Mouse (Mus musculus) testis, adult 2 months (tissue): ENCODE measurements around the gene Snrnp40. TPM values are rescaled to one million over a fixed set of nuclear protein-coding genes. Genes with fewer than 3 reads are reported as not detected.

Experiments
- H3K27ac ChIP-seq: fragments of 200-500 bp; 2 replicates; pipeline ENCODE4 v1.5.1; 2012; ENCODE audit warnings: low read depth, low read length; ENCODE audit not compliant: control insufficient read depth, insufficient read depth
- H3K27me3 ChIP-seq: fragments of 200-500 bp; 2 replicates; pipeline ENCODE4 v1.6.1; 2012; ENCODE audit warnings: mild to moderate bottlenecking, low read length, moderate library complexity; ENCODE audit not compliant: control insufficient read depth, insufficient read depth
- H3K36me3 ChIP-seq: fragments of 200-500 bp; 2 replicates; pipeline ENCODE4 v1.6.1; 2012; ENCODE audit warnings: mild to moderate bottlenecking, low read length; ENCODE audit not compliant: control insufficient read depth, insufficient read depth
- H3K4me1 ChIP-seq: fragments of 200-500 bp; 2 replicates; pipeline ENCODE4 v1.6.1; 2012; ENCODE audit warnings: low read length; ENCODE audit not compliant: control insufficient read depth, insufficient read depth
- H3K4me3 ChIP-seq: fragments of 200-500 bp; 2 replicates; pipeline ENCODE4 v1.5.1; 2012; ENCODE audit warnings: low read depth, mild to moderate bottlenecking, low read length, moderate library complexity, mixed read lengths; ENCODE audit not compliant: control insufficient read depth
- CTCF ChIP-seq: fragments of 200-500 bp; IDR thresholded peaks from 2 replicates; pipeline ENCODE4 v1.5.1; 2012; ENCODE audit warnings: low read depth, mild to moderate bottlenecking, inconsistent platforms, low read length, moderate library complexity; ENCODE audit not compliant: control insufficient read depth, insufficient read depth, insufficient replicate concordance
- POLR2A ChIP-seq: fragments of 200-500 bp; IDR thresholded peaks from 2 replicates; pipeline ENCODE4 v1.6.1; 2012; ENCODE audit warnings: low read depth, mild to moderate bottlenecking, inconsistent platforms, low read length, moderate library complexity; ENCODE audit not compliant: control insufficient read depth
- polyA plus RNA-seq: library from polyadenylated mRNA; depleted of rRNA; stranded (reverse); fragments of >200 nt; gene quantifications from 2 replicates; pipeline ENCODE4 v1.2.3, GENCODE M21; 2012; rRNA removed

Snrnp40 gene
- polyA plus RNA-seq = 42.1 and 43.2 TPM in 2 replicates

GRCm38 (mm10) chr4:130359486-130360237 is at the start of gene Snrnp40, which contains the start of gene Zcchc17:
TSS of gene Snrnp40 (plus strand) at chr4:130360132.
TSS of gene Zcchc17 (minus strand) at chr4:130359943.
- Histone ChIP-seq H3K4me3 (peak within 1 kb of the TSS; percentile 95), H3K27ac (peak within 1 kb of the TSS; percentile 76), H3K36me3 (no peaks in the 10 kb centered on the region), H3K27me3 (no peaks in the 10 kb centered on the region), H3K4me1 (peaks cover 4% of the 10 kb centered on the region)
- no peak for TF ChIP-seq CTCF
- TF ChIP-seq POLR2A = peak; percentile 89

GRCm38 (mm10) chr4:130312526-130312925 is 47.4 kb upstream of the Snrnp40 start:
- Histone ChIP-seq H3K27ac (no peak overlapping the region), H3K27me3 (no peaks in the 10 kb centered on the region), H3K4me1 (peaks cover 20% of the 10 kb centered on the region), H3K4me3 (no peak overlapping the region), H3K36me3 (no peaks in the 10 kb centered on the region)
- TF ChIP-seq CTCF (no peak), POLR2A (no peak)

GRCm38 (mm10) chr4:130313552-130313951 is 46.4 kb upstream of the Snrnp40 start:
- no peaks in the 10 kb centered on the region for H3K27me3 ChIP-seq

GRCm38 (mm10) chr4:130315771-130316527 is 44.0 kb upstream of the Snrnp40 start:
- no peak overlapping the region for H3K4me3 ChIP-seq
- no peaks in the 10 kb centered on the region for H3K36me3 ChIP-seq
- H3K27me3 ChIP-seq = no peaks in the 10 kb centered on the region
- H3K27ac ChIP-seq = no peak overlapping the region
- no peaks in the 10 kb centered on the region for H3K4me1 ChIP-seq
- TF ChIP-seq CTCF (no peak), POLR2A (no peak)

More at GRCm38 (mm10) chr4:130313552-130313951, 46.4 kb upstream of the Snrnp40 start:
- H3K4me3 ChIP-seq = no peak overlapping the region
- H3K27ac ChIP-seq = no peak overlapping the region
- no peaks in the 10 kb centered on the region for H3K36me3 ChIP-seq
- peaks cover 10% of the 10 kb centered on the region for H3K4me1 ChIP-seq
- no peak for TF ChIP-seq POLR2A
- no peak for TF ChIP-seq CTCF

- Histone ChIP-seq H3K36me3 (no peaks in the 10 kb centered on the region), H3K27ac (no peak overlapping the region), H3K4me3 (no peak overlapping the region), H3K27me3 (no peaks in the 10 kb centered on the region), H3K4me1 (no peaks in the 10 kb centered on the region)
- TF ChIP-seq CTCF = no peak
- TF ChIP-seq POLR2A = no peak
Observed at GRCm38 (mm10) chr4:130316691-130317090, 43.2 kb upstream of the Snrnp40 start.

DNA sequence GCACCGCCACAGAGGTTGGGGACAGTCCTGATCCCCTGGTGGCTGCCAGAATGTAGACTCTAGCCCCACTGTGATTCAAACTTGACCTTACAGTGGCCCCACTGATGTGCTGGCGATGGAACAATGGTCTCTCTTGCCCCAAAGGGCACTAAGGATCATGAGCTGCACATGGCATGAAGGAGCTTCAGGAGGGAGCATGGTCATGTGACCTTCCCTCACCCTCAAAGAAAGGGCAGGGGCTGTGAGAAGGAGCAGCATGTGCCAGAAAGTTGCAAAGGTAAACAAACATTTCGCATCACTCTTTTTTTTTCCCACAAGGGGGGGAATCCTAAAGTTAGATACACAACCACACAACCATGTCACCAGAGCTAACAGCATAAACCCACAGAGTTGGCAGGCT is 41.8 kb upstream of the Snrnp40 start:
- Histone ChIP-seq H3K4me1 (no peaks in the 10 kb centered on the region), H3K27ac (no peak overlapping the region), H3K27me3 (no peaks in the 10 kb centered on the region), H3K36me3 (no peaks in the 10 kb centered on the region), H3K4me3 (peak overlapping the region; percentile 57)
- TF ChIP-seq POLR2A = peak; percentile 21; the same call in 1 of the 2 replicates
- TF ChIP-seq CTCF = no peak

- Histone ChIP-seq H3K36me3 (no peaks in the 10 kb centered on the region), H3K4me1 (no peaks in the 10 kb centered on the region), H3K4me3 (peak overlapping the region; percentile 28), H3K27me3 (no peaks in the 10 kb centered on the region), H3K27ac (no peak overlapping the region)
- TF ChIP-seq POLR2A (no peak), CTCF (no peak)
Observed at GRCm38 (mm10) chr4:130319564-130319963, 40.4 kb upstream of the Snrnp40 start.
